Mouse (Mus musculus): ENCODE measurements around the gene Fam193a. TPM values are rescaled to one million over a fixed set of nuclear protein-coding genes. Genes with fewer than 3 reads are reported as not detected.
A peak's percentile ranks its signal among the peaks of the same experiment; 100 is the strongest.

Gene Fam193a
- polyA plus RNA-seq, 1 experiment: 23.9 TPM

DNA sequence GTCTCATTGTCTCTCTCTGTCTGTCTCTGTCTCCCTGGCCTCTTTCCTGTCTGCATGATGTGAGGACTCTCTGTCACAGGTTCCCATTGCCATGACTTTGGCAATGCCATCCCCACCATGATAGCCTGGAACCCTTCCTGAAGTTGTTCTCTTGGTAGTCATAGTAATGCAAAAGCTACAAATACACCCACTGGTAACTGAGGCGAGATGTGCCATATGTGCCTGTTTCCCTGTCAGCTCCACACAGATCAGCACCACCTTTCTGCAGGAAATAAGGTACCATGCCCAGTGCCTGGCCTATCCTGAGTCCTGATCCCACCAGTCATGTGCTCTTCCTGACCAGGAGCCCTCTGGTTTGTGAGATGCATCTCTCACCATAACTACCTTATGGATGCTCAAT, 132.7 kb downstream of the Fam193a start:
- TF ChIP-seq POLR2A (IDR thresholded peaks at IDR 0.05; ENCODE audit: borderline replicate concordance, control insufficient read depth, low read depth, low read length) (no peak), CTCF (IDR thresholded peaks at IDR 0.05; ENCODE audit: control insufficient read depth, insufficient read depth, low read length) (no peak)
- H3K4me1 ChIP-seq (ENCODE audit: control insufficient read depth, insufficient read depth, low read length): no peaks in the 10 kb centered on the region
- no peak overlapping the region for H3K4me3 ChIP-seq (replicated peaks; ENCODE audit: control insufficient read depth, low read depth, low read length)
- H3K27ac ChIP-seq (ENCODE audit: control insufficient read depth, insufficient read depth, low read depth, low read length, poor library complexity): no peak overlapping the region
- 95% methylated on average over 1 of the region's 1 CpGs for WGBS

GRCm38 (mm10) chr5:34502821-34503220, 133.1 kb downstream of the Fam193a start:
- no peak for TF ChIP-seq POLR2A (IDR thresholded peaks at IDR 0.05; ENCODE audit: borderline replicate concordance, control insufficient read depth, low read depth, low read length)
- 73% methylated on average over 6 of the region's 6 CpGs for WGBS
- Histone ChIP-seq H3K27ac (ENCODE audit: control insufficient read depth, insufficient read depth, low read depth, low read length, poor library complexity) (no peak overlapping the region), H3K4me1 (ENCODE audit: control insufficient read depth, insufficient read depth, low read length) (no peaks in the 10 kb centered on the region), H3K4me3 (replicated peaks; ENCODE audit: control insufficient read depth, low read depth, low read length) (no peak overlapping the region)

GRCm38 (mm10) chr5:34512486-34512885, 142.8 kb downstream of the Fam193a start:
- 64% methylated on average over 3 of the region's 3 CpGs for WGBS
- Histone ChIP-seq H3K27ac (ENCODE audit: control insufficient read depth, insufficient read depth, low read depth, low read length, poor library complexity) (no peak overlapping the region), H3K4me1 (ENCODE audit: control insufficient read depth, insufficient read depth, low read length) (no peaks in the 10 kb centered on the region; the same call in 1 of the 2 replicates), H3K4me3 (replicated peaks; ENCODE audit: control insufficient read depth, low read depth, low read length) (no peak overlapping the region)
- no peak for TF ChIP-seq POLR2A (IDR thresholded peaks at IDR 0.05; ENCODE audit: borderline replicate concordance, control insufficient read depth, low read depth, low read length)
- no peak for TF ChIP-seq CTCF (IDR thresholded peaks at IDR 0.05; ENCODE audit: control insufficient read depth, insufficient read depth, low read length)

- under 1% methylated on average over 64 of the region's 64 CpGs for WGBS
- no peak for TF ChIP-seq CTCF (IDR thresholded peaks at IDR 0.05; ENCODE audit: control insufficient read depth, insufficient read depth, low read length)
- TF ChIP-seq POLR2A (IDR thresholded peaks at IDR 0.05; ENCODE audit: borderline replicate concordance, control insufficient read depth, low read depth, low read length): peak; percentile 52; the same call in 1 of the 2 replicates
- H3K27ac ChIP-seq (ENCODE audit: control insufficient read depth, insufficient read depth, low read depth, low read length, poor library complexity): peak within 1 kb of the TSS; percentile 67
- peak within 1 kb of the TSS; percentile 84 for H3K4me3 ChIP-seq (replicated peaks; ENCODE audit: control insufficient read depth, low read depth, low read length)
- H3K4me1 ChIP-seq (ENCODE audit: control insufficient read depth, insufficient read depth, low read length): no peaks in the 10 kb centered on the region; the same call in 1 of the 2 replicates
Measured at GRCm38 (mm10) chr5:34513466-34514217, 143.9 kb downstream of the Fam193a start, which contains the start of gene Tnip2. Tnip2 (minus strand) TSS chr5:34513991.

DNA sequence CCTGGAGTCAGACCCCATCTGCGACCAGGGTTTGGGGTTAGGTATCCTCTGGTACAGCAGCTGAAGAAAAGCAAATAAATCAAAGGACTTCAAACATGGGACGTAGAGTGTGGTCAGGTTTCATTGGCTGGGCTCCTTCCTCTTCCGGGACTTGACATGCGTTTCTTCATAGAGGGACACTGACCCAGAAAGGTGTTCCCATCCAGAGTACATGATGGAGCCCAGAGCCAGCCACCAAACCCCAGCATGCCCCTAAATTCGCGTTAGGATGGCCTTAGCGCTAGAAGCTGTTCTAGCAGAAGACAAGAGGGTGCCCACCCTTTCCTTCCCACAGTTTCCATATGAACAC, 144.5 kb downstream of the Fam193a start:
- Histone ChIP-seq H3K27ac (ENCODE audit: control insufficient read depth, insufficient read depth, low read depth, low read length, poor library complexity) (peak overlapping the region; percentile 11; the same call in 1 of the 2 replicates), H3K4me3 (replicated peaks; ENCODE audit: control insufficient read depth, low read depth, low read length) (peak overlapping the region; percentile 84), H3K4me1 (ENCODE audit: control insufficient read depth, insufficient read depth, low read length) (no peaks in the 10 kb centered on the region; the same call in 1 of the 2 replicates)
- 10% methylated on average over 7 of the region's 7 CpGs for WGBS
- TF ChIP-seq POLR2A (IDR thresholded peaks at IDR 0.05; ENCODE audit: borderline replicate concordance, control insufficient read depth, low read depth, low read length) (no peak), CTCF (IDR thresholded peaks at IDR 0.05; ENCODE audit: control insufficient read depth, insufficient read depth, low read length) (no peak)

- Histone ChIP-seq H3K27ac (ENCODE audit: control insufficient read depth, insufficient read depth, low read depth, low read length, poor library complexity) (no peak overlapping the region), H3K4me3 (replicated peaks; ENCODE audit: control insufficient read depth, low read depth, low read length) (no peak overlapping the region), H3K4me1 (ENCODE audit: control insufficient read depth, insufficient read depth, low read length) (peaks cover 1% of the 10 kb centered on the region; the same call in 1 of the 2 replicates)
- TF ChIP-seq CTCF (IDR thresholded peaks at IDR 0.05; ENCODE audit: control insufficient read depth, insufficient read depth, low read length) (no peak), POLR2A (IDR thresholded peaks at IDR 0.05; ENCODE audit: borderline replicate concordance, control insufficient read depth, low read depth, low read length) (no peak)
Measured at GRCm38 (mm10) chr5:34515096-34515495, 145.4 kb downstream of the Fam193a start.

GRCm38 (mm10) chr5:34517913-34518312, 148.2 kb downstream of the Fam193a start:
- H3K27ac ChIP-seq (ENCODE audit: control insufficient read depth, insufficient read depth, low read depth, low read length, poor library complexity): no peak overlapping the region
- no peak overlapping the region for H3K4me3 ChIP-seq (replicated peaks; ENCODE audit: control insufficient read depth, low read depth, low read length)
- peaks cover 6% of the 10 kb centered on the region; the same call in 1 of the 2 replicates for H3K4me1 ChIP-seq (ENCODE audit: control insufficient read depth, insufficient read depth, low read length)
- TF ChIP-seq CTCF (IDR thresholded peaks at IDR 0.05; ENCODE audit: control insufficient read depth, insufficient read depth, low read length) (peak; percentile 96), POLR2A (IDR thresholded peaks at IDR 0.05; ENCODE audit: borderline replicate concordance, control insufficient read depth, low read depth, low read length) (no peak)
- 18% methylated on average over 3 of the region's 3 CpGs for WGBS

GRCm38 (mm10) chr5:34519389-34519910, 149.7 kb downstream of the Fam193a start:
- Histone ChIP-seq H3K4me3 (replicated peaks; ENCODE audit: control insufficient read depth, low read depth, low read length) (no peak overlapping the region), H3K4me1 (ENCODE audit: control insufficient read depth, insufficient read depth, low read length) (peaks cover 6% of the 10 kb centered on the region), H3K27ac (ENCODE audit: control insufficient read depth, insufficient read depth, low read depth, low read length, poor library complexity) (peak overlapping the region; percentile 47; the same call in 1 of the 2 replicates)
- no peak for TF ChIP-seq POLR2A (IDR thresholded peaks at IDR 0.05; ENCODE audit: borderline replicate concordance, control insufficient read depth, low read depth, low read length)
- 48% methylated on average over 9 of the region's 9 CpGs for WGBS

Measured in bone marrow, adult 2 months (tissue).